Mouse (Mus musculus): Measurements from ENCODE around the gene Cd151.

GRCm38 (mm10) chr7:141457986-141458660 is 9.1 kb upstream of the Cd151 start:
- TF ChIP-seq POLR2A (IDR thresholded peaks at IDR 0.05; ENCODE audit: low read depth, low read length), result no peak
- TF ChIP-seq CTCF (IDR thresholded peaks at IDR 0.05; ENCODE audit: extremely low read depth, insufficient read length, insufficient replicate concordance, low read depth, low read length), result peak; percentile 66

Measured in small intestine, adult 2 months (tissue).